ENCODE assay signal across 8 mouse cellular contexts in genomic region chr15:91191412-91192222, GRCm38 (mm10). TPM values are rescaled to one million over a fixed set of nuclear protein-coding genes. Genes with fewer than 3 reads are reported as not detected.
A peak's percentile ranks its signal among the peaks of the same experiment; 100 is the strongest.
DNase-seq lines count a peak whose midpoint lies in the region; ATAC-seq lines count a peak whose summit lies in the region.

Gene Abcd2, minus strand, starts transcription at chr15:91191799.

- peaks cover 25% of the 10 kb centered on the region for H3K4me1 ChIP-seq in embryonic facial prominence, embryonic 10.5 days
- peaks cover 6% of the 10 kb centered on the region; the same call in 1 of the 2 replicates for H3K4me1 ChIP-seq in intestine, embryonic 15.5 days (replicated peaks)

- WGBS in embryonic facial prominence, embryonic 10.5 days, result under 1% methylated on average over 22 of the region's 22 CpGs
- 2% methylated on average over 22 of the region's 22 CpGs for WGBS in intestine, embryonic 15.5 days

- peak within 1 kb of the TSS; percentile 65 for H3K4me2 ChIP-seq in intestine, embryonic 15.5 days (replicated peaks)

- no peaks in the 10 kb centered on the region for H3K9me3 ChIP-seq in embryonic facial prominence, embryonic 10.5 days
- H3K9me3 ChIP-seq in intestine, embryonic 15.5 days, result no peaks in the 10 kb centered on the region

- H3K27me3 ChIP-seq in embryonic facial prominence, embryonic 10.5 days (replicated peaks; ENCODE audit: low read depth, poor library complexity, severe bottlenecking), result no peaks in the 10 kb centered on the region
- no peaks in the 10 kb centered on the region for H3K27me3 ChIP-seq in intestine, embryonic 15.5 days (replicated peaks)

- H3K36me3 ChIP-seq in embryonic facial prominence, embryonic 10.5 days (replicated peaks), result no peaks in the 10 kb centered on the region
- no peaks in the 10 kb centered on the region for H3K36me3 ChIP-seq in intestine, embryonic 15.5 days

- peak within 1 kb of the TSS; percentile 62 for H3K4me3 ChIP-seq in embryonic facial prominence, embryonic 10.5 days
- H3K4me3 ChIP-seq in intestine, embryonic 15.5 days (replicated peaks), result peak within 1 kb of the TSS; percentile 34

- H3K27ac ChIP-seq in embryonic facial prominence, embryonic 10.5 days (replicated peaks), result peak within 1 kb of the TSS; percentile 87
- peak within 1 kb of the TSS; percentile 68 for H3K27ac ChIP-seq in intestine, embryonic 15.5 days

- peak; percentile 97 for ATAC-seq in intestine, embryonic 15.5 days
- ATAC-seq in megakaryocyte progenitor cell, adult 5-6 weeks (replicated peaks; ENCODE audit: poor library complexity), result peak; percentile 83

- intact Hi-C loops in left cerebral cortex, postnatal 14 days (cut with DNase I), result no loop called here

- H3K9ac ChIP-seq in intestine, embryonic 15.5 days, result 0 out of 2 replicates have a peak within 1 kb of the TSS, but pooled peaks have one; percentile 37

- peak; percentile 8 to 13 for DNase-seq in spleen, adult 18-20 months
- DNase-seq in spleen, postnatal 14 days (ENCODE audit: low spot score in 2 of 2), result no peak
- DNase-seq in embryonic facial prominence, embryonic 10.5 days (ENCODE audit: low spot score), result peak; percentile 90
- peak; percentile 54 to 78 for DNase-seq in gastrocnemius, postnatal 4 days (ENCODE audit: low spot score in 2 of 2)
- peak; percentile 79 to 85 for DNase-seq in left cerebral cortex, postnatal 14 days (ENCODE audit: low spot score in 2 of 2)
- DNase-seq in right cerebral cortex, postnatal 14 days, result peak; percentile 69

RNA-seq across cellular contexts. Expression of gene Abcd2, which starts in this region (rescaled TPM):
- polyA plus RNA-seq in embryonic facial prominence, embryonic 10.5 days (2016; fragmentation: Nextera tagmentation; extraction: Ambion mirVana), result 9.7 and 10.5 TPM in 2 replicates
- total RNA-seq in gastrocnemius, postnatal 4 days (2021), result 10 to 100 TPM; 11.9 to 13.7 TPM
- polyA plus RNA-seq in intestine, embryonic 15.5 days (2015; fragmentation: Nextera tagmentation; extraction: Ambion mirVana), result 1.8 and 2.0 TPM in 2 replicates
- total RNA-seq in left cerebral cortex, postnatal 14 days (2021), result 10 to 100 TPM; 33.4 to 38.9 TPM
- total RNA-seq in megakaryocyte progenitor cell, adult 5-6 weeks (2015), result 31.1 and 39.5 TPM in 2 replicates
- total RNA-seq in megakaryocyte progenitor cell, adult 5-6 weeks (2017), result 40.6 and 43.8 TPM in 2 replicates

Comparison
In these comparisons a context has a peak if more than half of its experiments do, and no peak if none do; other contexts are left out.
1. DNase-seq: peak in spleen, adult 18-20 months (2 of 2), embryonic facial prominence, embryonic 10.5 days (single experiment), gastrocnemius, postnatal 4 days (2 of 2), left cerebral cortex, postnatal 14 days (2 of 2) and right cerebral cortex, postnatal 14 days (single experiment); none in spleen, postnatal 14 days (0 of 2).